Mouse (Mus musculus) liver, adult 2 months (tissue): ENCODE data around the gene Loxl1. TPM values are rescaled to one million over a fixed set of nuclear protein-coding genes. Genes with fewer than 3 reads are reported as not detected.
"Not testable (repeated sequence)": the region's sequence is repeated elsewhere in the genome, so short reads cannot be mapped to it uniquely, and the experiment has no call there.

ENCODE experiments used
- DNase-seq: peaks from one replicate; pipeline ENCODE4 v3.0.0-alpha.2; 2011; ENCODE audit warnings: low read depth, low spot score; ENCODE audit errors: extremely low read depth
- H3K27ac ChIP-seq: fragments of 200-500 bp; replicated peaks from 2 replicates; pipeline ENCODE4 v1.5.1; 2012; ENCODE audit warnings: low read depth, mild to moderate bottlenecking, control low read depth, inconsistent platforms, low read length; ENCODE audit not compliant: insufficient read depth
- H3K27me3 ChIP-seq: fragments of 200-500 bp; 2 replicates; pipeline ENCODE4 v1.6.1; 2012; ENCODE audit warnings: mild to moderate bottlenecking, moderate library complexity, low read length, inconsistent platforms; ENCODE audit not compliant: control insufficient read depth, insufficient read depth
- H3K36me3 ChIP-seq: fragments of 200-500 bp; 2 replicates; pipeline ENCODE4 v1.6.1; 2012; ENCODE audit warnings: low read length, inconsistent platforms; ENCODE audit not compliant: control insufficient read depth, insufficient read depth
- H3K4me1 ChIP-seq: fragments of 200-500 bp; 2 replicates; pipeline ENCODE4 v1.6.1; 2011; ENCODE audit warnings: low read length; ENCODE audit not compliant: control insufficient read depth, insufficient read depth
- H3K4me3 ChIP-seq: fragments of 200-500 bp; 2 replicates; pipeline ENCODE4 v1.5.1; 2011; ENCODE audit warnings: low read depth, mild to moderate bottlenecking, control low read depth, low read length, moderate library complexity; ENCODE audit not compliant: insufficient read depth
- H3K79me2 ChIP-seq: fragments of 200-500 bp; 2 replicates; pipeline ENCODE4 v1.6.1; 2012; ENCODE audit warnings: inconsistent platforms, mild to moderate bottlenecking, low read length, moderate library complexity; ENCODE audit not compliant: control insufficient read depth, insufficient read depth
- H3K9ac ChIP-seq: fragments of 200-500 bp; 2 replicates; pipeline ENCODE4 v1.6.1; 2012; ENCODE audit warnings: low read depth, mild to moderate bottlenecking, control low read depth, inconsistent platforms, low read length
- CTCF ChIP-seq: fragments of 200-500 bp; IDR thresholded peaks from 2 replicates; pipeline ENCODE4 v1.5.1; 2011; ENCODE audit warnings: low read depth, low read length, control low read depth
- POLR2A ChIP-seq: fragments of 200-500 bp; IDR thresholded peaks from 2 replicates; pipeline ENCODE4 v1.6.1; 2011; ENCODE audit warnings: low read length, control low read depth; ENCODE audit not compliant: insufficient read depth; ENCODE audit errors: extremely low read depth
- WGBS: fragments of 180-500 bp; shearing (Covaris S2); methylation state at CpG from one replicate; pipeline ENCODE4 v1.1.7; 2018; 5-methylcytosine and 5-hydroxymethylcytosine counted together
- polyA plus RNA-seq: library from polyadenylated mRNA; depleted of rRNA; stranded (reverse); fragments of >200 nt; gene quantifications from 2 replicates; pipeline ENCODE4 v1.2.3, GENCODE M21; 2012
- total RNA-seq: library from RNA; depleted of rRNA; stranded (reverse); fragments of >200 nt; gene quantifications from 2 replicates; pipeline ENCODE4 v1.2.3, GENCODE M21; 2014

The Loxl1 gene
- total and polyA plus RNA-seq, 2 experiments: 0.74 to 2.2 TPM

DNA sequence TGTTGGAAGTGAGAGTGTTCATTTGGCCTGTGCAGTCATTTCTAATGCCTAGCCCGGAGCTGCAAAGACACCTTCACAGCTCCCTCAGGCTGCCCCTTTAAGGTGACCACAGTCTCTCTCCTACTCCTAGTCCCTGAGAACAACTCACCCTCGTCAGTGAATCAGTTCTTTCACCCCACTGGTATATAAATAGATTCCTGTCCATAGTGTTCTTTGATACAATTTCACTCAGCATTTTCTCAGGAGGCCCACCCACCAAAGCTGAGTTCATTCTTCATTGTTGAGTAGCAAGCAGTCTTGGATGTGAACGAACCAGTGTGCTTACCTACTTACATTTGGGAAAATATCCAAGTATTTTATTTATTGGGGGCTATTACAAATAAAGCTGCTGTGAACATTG is 38.4 kb downstream of the Loxl1 start:
- Histone ChIP-seq H3K4me3 (no peak overlapping the region), H3K27ac (no peak overlapping the region), H3K79me2 (no peaks in the 10 kb centered on the region), H3K36me3 (no peaks in the 10 kb centered on the region), H3K4me1 (peaks cover 9% of the 10 kb centered on the region; the same call in 1 of the 2 replicates), H3K9ac (no peak overlapping the region), H3K27me3 (no peaks in the 10 kb centered on the region)
- DNase-seq: no peak
- 64% methylated on average over 3 of the region's 3 CpGs for WGBS
- TF ChIP-seq POLR2A: no peak
- TF ChIP-seq CTCF: no peak

DNA sequence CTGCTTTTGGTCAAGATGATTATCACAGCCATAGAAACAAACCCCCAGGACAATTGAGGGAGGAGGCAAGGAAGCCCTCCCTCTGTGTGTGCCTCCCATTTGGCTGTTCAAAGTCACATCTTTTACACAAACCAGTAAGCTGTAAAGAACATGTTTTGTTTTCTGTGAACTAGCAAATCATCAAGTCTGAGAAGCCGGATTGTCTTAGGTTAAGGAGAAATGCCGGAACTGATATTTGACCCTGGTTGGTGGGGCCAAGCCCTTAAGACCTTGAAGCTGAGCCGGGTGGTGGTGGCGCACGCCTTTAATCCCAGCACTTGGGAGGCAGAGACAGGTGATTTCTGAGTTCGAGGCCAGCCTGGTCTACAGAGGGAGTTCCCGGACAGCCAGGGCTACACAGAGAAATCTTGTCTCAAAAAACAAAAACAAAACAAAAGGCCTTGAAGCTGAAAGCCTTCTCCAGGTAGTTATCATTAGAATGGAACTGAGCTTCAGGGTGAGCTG is 38.8 kb downstream of the Loxl1 start:
- Histone ChIP-seq H3K9ac (no peak overlapping the region), H3K4me1 (peaks cover 9% of the 10 kb centered on the region; the same call in 1 of the 2 replicates), H3K79me2 (no peaks in the 10 kb centered on the region), H3K27me3 (no peaks in the 10 kb centered on the region), H3K4me3 (no peak overlapping the region), H3K36me3 (no peaks in the 10 kb centered on the region), H3K27ac (no peak overlapping the region)
- no peak for DNase-seq
- 91% methylated on average over 7 of the region's 7 CpGs for WGBS
- TF ChIP-seq CTCF (no peak), POLR2A (no peak)

DNA sequence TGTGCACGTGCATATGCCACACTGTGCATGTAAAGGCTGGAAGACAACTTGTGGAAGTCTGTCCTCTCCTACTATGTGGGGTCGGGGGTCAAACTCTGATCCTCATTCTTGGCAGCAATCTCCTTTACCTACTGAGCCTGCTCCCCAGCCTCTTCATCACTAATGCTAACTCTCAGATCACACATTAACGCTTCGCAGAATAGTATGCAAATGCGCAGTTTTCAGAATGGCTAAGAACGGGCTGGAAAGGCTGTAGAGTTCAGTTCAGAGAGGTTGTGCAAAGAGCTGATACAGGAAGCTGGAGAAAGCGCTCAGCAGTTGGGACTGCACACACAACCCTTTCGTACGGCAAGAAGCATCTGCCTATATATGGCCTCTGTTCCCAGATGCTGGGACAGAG is 40.1 kb downstream of the Loxl1 start:
- H3K79me2 ChIP-seq: no peaks in the 10 kb centered on the region
- no peak for DNase-seq
- no peaks in the 10 kb centered on the region for H3K36me3 ChIP-seq
- peaks cover 9% of the 10 kb centered on the region; the same call in 1 of the 2 replicates for H3K4me1 ChIP-seq
- no peak for TF ChIP-seq POLR2A
- TF ChIP-seq CTCF: no peak
- 77% methylated on average over 9 of the region's 9 CpGs for WGBS
- no peak overlapping the region for H3K27ac ChIP-seq
- H3K4me3 ChIP-seq: no peak overlapping the region
- H3K27me3 ChIP-seq: no peaks in the 10 kb centered on the region
- no peak overlapping the region for H3K9ac ChIP-seq

DNA sequence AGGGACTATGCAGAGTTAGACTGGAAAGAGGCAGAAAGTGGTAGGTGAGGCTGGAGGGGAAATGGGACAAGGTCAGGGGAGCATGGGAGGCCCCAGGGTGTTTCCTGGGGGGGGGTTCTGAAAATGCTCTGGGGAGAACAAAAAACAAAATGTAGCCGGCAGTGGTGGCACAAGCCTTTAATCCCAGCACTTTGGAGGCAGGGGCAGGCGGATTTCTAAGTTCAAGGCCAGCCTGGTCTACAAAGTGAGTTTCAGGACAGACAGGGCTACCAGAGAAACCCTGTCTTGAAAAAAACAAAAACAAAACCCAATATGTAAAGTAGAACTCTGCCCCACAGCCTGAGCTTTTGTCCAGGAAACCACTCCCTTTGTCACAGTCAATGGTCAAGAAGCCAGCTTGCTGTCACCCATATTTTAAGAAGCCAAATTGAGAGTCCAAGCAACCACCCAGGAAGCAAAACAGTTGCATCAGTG is 40.9 kb downstream of the Loxl1 start:
- 85% methylated on average over 2 of the region's 2 CpGs for WGBS

DNA sequence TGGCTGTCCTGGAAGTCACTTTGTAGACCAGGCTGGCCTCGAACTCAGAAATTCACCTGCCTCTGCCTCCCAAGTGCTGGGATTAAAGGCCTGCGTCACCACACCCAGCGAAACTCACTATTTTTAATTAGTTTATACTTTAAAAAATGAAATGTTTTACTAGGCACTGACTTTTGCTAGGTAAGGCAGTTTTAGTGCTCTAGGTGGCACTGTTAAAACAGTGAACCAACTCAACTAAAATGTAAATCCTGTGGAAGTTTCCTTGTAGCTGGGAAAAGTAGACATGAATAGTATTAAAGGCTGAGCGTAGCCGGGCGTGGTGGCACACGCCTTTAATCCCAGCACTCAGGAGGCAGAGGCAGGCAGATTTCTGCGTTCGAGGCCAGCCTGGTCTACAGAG is 41.4 kb downstream of the Loxl1 start:
- H3K36me3 ChIP-seq, H3K79me2 ChIP-seq, H3K4me1 ChIP-seq, H3K9ac ChIP-seq, DNase-seq, H3K27ac ChIP-seq, H3K4me3 ChIP-seq, H3K27me3 ChIP-seq: not testable (repeated sequence)
- 91% methylated on average over 9 of the region's 9 CpGs for WGBS

More for the DNA sequence above, 40.9 kb downstream of the Loxl1 start:
- Histone ChIP-seq H3K4me1 (peaks cover 9% of the 10 kb centered on the region; the same call in 1 of the 2 replicates), H3K4me3 (no peak overlapping the region), H3K79me2 (no peaks in the 10 kb centered on the region), H3K36me3 (no peaks in the 10 kb centered on the region), H3K27ac (no peak overlapping the region), H3K9ac (no peak overlapping the region), H3K27me3 (no peaks in the 10 kb centered on the region)
- TF ChIP-seq POLR2A (no peak), CTCF (no peak)
- DNase-seq: no peak

DNA sequence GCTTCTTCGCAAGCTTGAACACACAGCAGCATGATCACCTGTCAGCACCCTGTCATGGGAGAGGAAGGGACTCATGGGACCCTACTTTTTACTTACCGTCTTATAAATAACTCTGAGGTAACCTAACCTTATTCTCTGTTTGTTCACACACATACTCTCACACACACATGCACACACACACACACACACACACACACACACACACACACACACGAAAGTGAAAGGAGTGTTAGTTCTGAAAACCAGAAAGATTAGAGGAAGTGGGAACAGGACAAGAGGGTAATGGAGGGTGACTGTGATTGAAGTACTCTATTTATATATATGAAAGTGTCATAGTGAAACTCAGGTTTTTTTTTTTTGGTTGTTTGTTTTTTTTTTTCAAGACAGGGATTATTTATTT is 41.9 kb downstream of the Loxl1 start:
- Histone ChIP-seq H3K79me2 (no peaks in the 10 kb centered on the region), H3K36me3 (no peaks in the 10 kb centered on the region), H3K9ac (no peak overlapping the region), H3K27ac (no peak overlapping the region), H3K4me1 (peaks cover 6% of the 10 kb centered on the region; the same call in 1 of the 2 replicates), H3K4me3 (no peak overlapping the region), H3K27me3 (no peaks in the 10 kb centered on the region)
- DNase-seq: no peak
- TF ChIP-seq POLR2A (no peak), CTCF (no peak)
- 77% methylated on average over 3 of the region's 3 CpGs for WGBS
